Mouse (Mus musculus) Patski (cell line): ENCODE results near the gene Zbtb11. TPM values are rescaled to one million over a fixed set of nuclear protein-coding genes. Genes with fewer than 3 reads are reported as not detected.
A peak's percentile ranks its signal among the peaks of the same experiment; 100 is the strongest.
"Not testable (repeated sequence)": the region's sequence is repeated elsewhere in the genome, so short reads cannot be mapped to it uniquely, and the experiment has no call there.

Experiments
- ATAC-seq: fragments of 100-300 bp; one replicate; pipeline ENCODE4 v1.8.0; 2021
- CTCF ChIA-PET: fragments of 350-600 bp; sonication (Branson Sonifier 250); formaldehyde crosslinking; loops from one replicate; lab custom pipeline; 2022; ENCODE audit warnings: inconsistent platforms; lab: Charles Lee
- POLR2A ChIA-PET: fragments of 350-600 bp; sonication (Branson Sonifier 250); formaldehyde crosslinking; loops from one replicate; lab custom pipeline; 2022; ENCODE audit warnings: antibody characterized with exemption, inconsistent platforms; lab: Charles Lee
- DNase-seq: peaks from one replicate; pipeline ENCODE4 v3.0.0-alpha.2; 2011; ENCODE audit warnings: low read depth, low spot score
- H3K27me3 ChIP-seq: fragments of 371-371 bp; one replicate; pipeline ENCODE4 v1.5.1; 2021
- CTCF ChIP-seq: fragments of 100-300 bp; IDR thresholded peaks from one replicate; pipeline ENCODE4 v1.5.1; 2021
- in situ Hi-C: fragments of 300-500 bp; cut with MboI; formaldehyde crosslinking; loops from 3 replicates; pipeline ENCODE4 v1.11.1; 2018; ENCODE audit warnings: low pct_unique_long_range_greater_than_20kb, mixed read lengths
- polyA plus RNA-seq: library from polyadenylated mRNA; unstranded; gene quantifications from one replicate; pipeline ENCODE4 v1.2.3, GENCODE M21; 2021

Gene Zbtb11
- polyA plus RNA-seq = 13.6 TPM

GRCm38 (mm10) chr16:55973431-55974255, at the start of gene Zbtb11:
Zbtb11 (plus strand) TSS chr16:55973883.
- in situ Hi-C loops = loop anchor here (10.0 kb wide), 1 partner anchor 91 kb away; no protein-coding TSS in a partner anchor
- POLR2A ChIA-PET = no interaction called here
- DNase-seq = peak; percentile 80
- CTCF ChIA-PET = interaction anchor here (1.0 kb wide), 1 partner anchor 9 kb away, joined by 3 read pairs; no protein-coding TSS in a partner anchor
- no peak for TF ChIP-seq CTCF
- H3K27me3 ChIP-seq = no peaks in the 10 kb centered on the region
- peak; percentile 85 for ATAC-seq

- DNase-seq = no peak
- in situ Hi-C loops = no loop called here
- ATAC-seq = no peak
- POLR2A ChIA-PET = no interaction called here
- H3K27me3 ChIP-seq = no peaks in the 10 kb centered on the region
- TF ChIP-seq CTCF = no peak
- CTCF ChIA-PET = no interaction called here
Observed at GRCm38 (mm10) chr16:55924010-55924409, 49.7 kb upstream of the Zbtb11 start.

GRCm38 (mm10) chr16:55933681-55934343, 39.9 kb upstream of the Zbtb11 start:
- H3K27me3 ChIP-seq = no peaks in the 10 kb centered on the region
- ATAC-seq = peak; percentile 53
- in situ Hi-C loops = loop anchor here (25.0 kb wide), 2 partner anchors 778 to 978 kb away; partner anchors contain the start of gene Tfg
- ChIA-PET CTCF (interaction anchor here (0.7 to 3.3 kb wide), 3 partner anchors 12 to 131 kb away, joined by 3 to 16 read pairs (median 4); no protein-coding TSS in a partner anchor), POLR2A (no interaction called here)
- DNase-seq = no peak
- TF ChIP-seq CTCF = peak; percentile 5

GRCm38 (mm10) chr16:55934453-55935037, 39.1 kb upstream of the Zbtb11 start, which contains the start of gene Cep97:
Cep97 (minus strand) TSS chr16:55934855.
- peak; percentile 72 for DNase-seq
- CTCF ChIA-PET = interaction anchor here (3.3 kb wide), 1 partner anchor 16 kb away, joined by 16 read pairs; no protein-coding TSS in a partner anchor
- H3K27me3 ChIP-seq = no peaks in the 10 kb centered on the region
- in situ Hi-C loops = loop anchor here (25.0 kb wide), 2 partner anchors 778 to 978 kb away; partner anchors contain the start of gene Tfg
- ATAC-seq = peak; percentile 99
- TF ChIP-seq CTCF = no peak
- POLR2A ChIA-PET = no interaction called here

GRCm38 (mm10) chr16:55938761-55939160, 34.9 kb upstream of the Zbtb11 start:
- no peaks in the 10 kb centered on the region for H3K27me3 ChIP-seq
- CTCF ChIA-PET = no interaction called here
- POLR2A ChIA-PET = no interaction called here
- in situ Hi-C loops = loop anchor here (25.0 kb wide), 2 partner anchors 774 to 974 kb away; partner anchors contain the start of gene Tfg
- no peak for TF ChIP-seq CTCF
- ATAC-seq (no peak), DNase-seq (no peak)

- CTCF ChIA-PET = interaction anchor here (0.6 kb wide), 1 partner anchor 144 kb away, joined by 3 read pairs; no protein-coding TSS in a partner anchor
- POLR2A ChIA-PET = no interaction called here
- no peaks in the 10 kb centered on the region for H3K27me3 ChIP-seq
- DNase-seq = no peak
- TF ChIP-seq CTCF = no peak
- in situ Hi-C loops = loop anchor here (10.0 to 25.0 kb wide), 3 partner anchors 125 to 973 kb away; partner anchors contain the start of gene Tfg
- ATAC-seq = no peak
Observed at GRCm38 (mm10) chr16:55939703-55940102, 34.0 kb upstream of the Zbtb11 start.

GRCm38 (mm10) chr16:55940781-55941180, 32.9 kb upstream of the Zbtb11 start:
- no peak for TF ChIP-seq CTCF
- DNase-seq (no peak), ATAC-seq (no peak)
- ChIA-PET CTCF (no interaction called here), POLR2A (interaction anchor here (0.6 kb wide), 2 partner anchors 51 to 136 kb away, joined by 5 to 11 read pairs; no protein-coding TSS in a partner anchor)
- in situ Hi-C loops = loop anchor here (10.0 to 25.0 kb wide), 3 partner anchors 124 to 972 kb away; partner anchors contain the start of gene Tfg
- no peaks in the 10 kb centered on the region for H3K27me3 ChIP-seq

- ChIA-PET CTCF (no interaction called here), POLR2A (no interaction called here)
- in situ Hi-C loops = loop anchor here (10.0 to 25.0 kb wide), 3 partner anchors 118 to 965 kb away; partner anchors contain the start of gene Tfg
- H3K27me3 ChIP-seq = no peaks in the 10 kb centered on the region
- ATAC-seq (no peak), DNase-seq (no peak)
- no peak for TF ChIP-seq CTCF
Observed at GRCm38 (mm10) chr16:55947266-55947665, 26.4 kb upstream of the Zbtb11 start.

- H3K27me3 ChIP-seq, DNase-seq, CTCF ChIA-PET, ATAC-seq: not testable (repeated sequence)
- in situ Hi-C loops = loop anchor here (10.0 to 25.0 kb wide), 3 partner anchors 117 to 964 kb away; partner anchors contain the start of gene Tfg
- POLR2A ChIA-PET = interaction anchor here (0.6 kb wide), 1 partner anchor 84 kb away, joined by 3 read pairs; no protein-coding TSS in a partner anchor
Observed at GRCm38 (mm10) chr16:55947876-55948410, 25.7 kb upstream of the Zbtb11 start.
